Mouse (Mus musculus): Measurements from ENCODE around the gene Gm8879.
A peak's percentile ranks its signal among the peaks of the same experiment; 100 is the strongest.
"Not testable (repeated sequence)": the region's sequence is repeated elsewhere in the genome, so short reads cannot be mapped to it uniquely, and the experiment has no call there.

Gm8879 gene

GRCm38 (mm10) chr5:11127334-11127733, at the start of gene Gm8879:
TSS of gene Gm8879 (plus strand) at chr5:11127634.
- DNase-seq: not testable (repeated sequence)

GRCm38 (mm10) chr5:11138031-11138430, 10.6 kb downstream of the Gm8879 start:
- peak; percentile 0 for DNase-seq
